Mouse (Mus musculus) E14TG2a.4 (cell line): ENCODE measurements around the gene Odr4.

ENCODE experiments used
- CTCF ChIP-seq: conservative IDR thresholded peaks from 2 replicates; pipeline ENCODE4 v1.5.1; 2014; ENCODE audit warnings: low read length
- NANOG ChIP-seq: IDR thresholded peaks from 2 replicates; pipeline ENCODE4 v1.6.1; 2014; ENCODE audit warnings: borderline replicate concordance, low read length, mixed read lengths
- POU5F1 ChIP-seq: IDR thresholded peaks from 2 replicates; pipeline ENCODE4 v1.6.1; 2014; ENCODE audit warnings: low read length, borderline replicate concordance

DNA sequence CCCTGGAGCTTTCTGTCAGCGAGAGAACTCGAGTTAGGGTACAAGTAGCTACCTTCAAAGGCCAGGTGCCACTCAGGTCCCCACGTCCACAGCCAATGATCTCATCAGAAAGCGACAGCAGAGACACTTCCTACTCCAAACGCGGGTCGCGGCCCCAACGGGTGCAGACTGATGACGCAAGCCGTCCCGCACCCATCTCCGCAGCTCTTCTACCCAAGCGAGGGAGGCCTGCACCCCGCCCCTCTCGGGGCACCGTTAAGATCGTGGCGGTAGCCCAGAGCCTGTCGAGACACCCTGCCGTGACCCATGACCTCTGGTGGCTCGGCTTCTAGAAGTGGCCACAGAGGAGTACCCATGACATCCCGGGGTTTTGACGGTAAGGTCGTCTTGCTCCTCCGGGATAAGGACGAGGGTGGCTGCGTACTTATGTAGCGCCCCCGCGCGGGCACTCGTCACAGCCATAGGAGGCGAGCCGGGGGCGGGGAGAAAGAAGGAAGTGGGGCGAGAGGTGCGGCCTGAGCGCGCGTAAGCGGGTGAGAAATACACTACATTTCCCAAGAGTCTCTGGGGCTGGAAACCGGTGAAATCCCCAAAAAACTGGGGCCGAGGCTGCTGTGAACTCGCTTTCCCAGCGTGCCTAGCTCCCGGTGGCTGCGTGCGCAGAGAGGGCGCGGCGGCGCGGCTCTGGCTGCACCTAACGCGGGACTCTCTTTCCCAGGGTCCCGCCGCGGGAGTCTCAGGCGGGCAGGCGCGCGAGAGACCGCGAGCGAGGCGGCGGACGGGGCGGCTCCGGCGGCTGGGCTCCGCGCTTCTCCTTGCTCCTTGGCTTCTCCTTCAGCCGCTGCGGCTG, at the start of gene Odr4, which contains the start of gene Tpr:
- peak; percentile 53 for TF ChIP-seq CTCF
- TF ChIP-seq NANOG, result no peak
- TF ChIP-seq POU5F1, result no peak
